Mouse (Mus musculus) ES-E14 (cell line): ENCODE data around the gene Tspear.
"Not testable (repeated sequence)": the region's sequence is repeated elsewhere in the genome, so short reads cannot be mapped to it uniquely, and the experiment has no call there.

Experiments used
- HCFC1 ChIP-seq: IDR thresholded peaks from 2 replicates; pipeline ENCODE4 v1.6.1; 2012; ENCODE audit warnings: low read length, inconsistent platforms, borderline replicate concordance; ENCODE audit not compliant: insufficient read depth
- MAFK ChIP-seq: IDR thresholded peaks from 2 replicates; pipeline ENCODE4 v1.6.1; 2014; ENCODE audit warnings: mild to moderate bottlenecking, low read depth, low read length, inconsistent platforms; ENCODE audit not compliant: insufficient read depth
- ZC3H11A ChIP-seq: IDR thresholded peaks from 2 replicates; pipeline ENCODE4 v1.6.1; 2012; ENCODE audit warnings: low read depth, mild to moderate bottlenecking, inconsistent platforms, low read length, borderline replicate concordance
- ZNF384 ChIP-seq: IDR thresholded peaks from 2 replicates; pipeline ENCODE4 v1.6.1; 2012; ENCODE audit warnings: low read depth, low read length, inconsistent platforms

DNA sequence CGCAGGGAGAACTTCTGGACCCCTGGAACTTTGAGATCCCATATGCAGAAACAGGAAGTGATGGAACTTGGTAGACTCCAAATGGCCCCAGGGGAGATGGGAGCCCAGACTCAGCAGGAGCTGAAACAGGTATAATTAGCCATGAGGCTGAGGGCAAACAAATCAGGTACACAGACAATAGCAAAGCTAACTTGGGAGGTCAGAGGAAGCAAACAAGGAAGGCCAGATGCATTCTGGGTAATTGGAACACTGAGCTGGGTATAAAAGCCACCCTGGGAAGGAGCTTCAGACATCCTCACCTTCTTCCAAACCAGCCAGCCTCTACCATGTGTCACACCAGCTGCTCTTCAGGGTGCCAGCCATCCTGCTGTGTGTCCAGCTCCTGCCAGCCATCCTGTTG is 33.9 kb downstream of the Tspear start, which contains the start of gene Krtap12-1:
- not testable (repeated sequence) for TF ChIP-seq HCFC1, MAFK, ZC3H11A, ZNF384
